Comparison of ENCODE assay signal across 15 mouse cellular contexts in the genomic region with DNA sequence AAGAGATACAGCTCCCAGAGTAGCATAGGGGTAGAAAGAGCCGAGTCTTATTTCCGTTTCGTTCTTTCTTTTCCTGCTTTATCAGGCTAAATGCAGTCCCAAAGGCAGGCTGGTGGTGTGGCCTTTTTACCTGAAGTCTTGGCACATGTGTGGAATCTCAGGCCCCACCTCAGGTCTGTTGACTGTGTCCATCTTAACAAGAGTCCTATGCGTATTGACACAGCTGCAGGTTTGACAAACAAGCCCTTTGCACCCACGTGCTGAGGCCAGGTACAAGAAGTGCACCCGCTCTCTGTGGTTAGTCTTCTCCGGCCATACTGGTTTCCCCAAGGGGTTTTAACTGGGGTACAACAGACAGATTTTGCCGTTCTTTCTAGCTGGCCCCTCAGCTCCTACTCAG.
A peak's percentile ranks its signal among the peaks of the same experiment; 100 is the strongest.
DNase-seq lines count a peak whose midpoint lies in the region; ATAC-seq and TF ChIP-seq lines count a peak whose summit lies in the region.
"Had no signal": no experiment of that assay in that cellular context is flagged by ENCODE, and none has a peak within 500 bp of the region (broad histone marks: within the 10 kb centered on the region; RNA-seq: fewer than 3 reads in every experiment).

No protein-coding gene starts in this region.

- DNase-seq in urinary bladder, postnatal 14 days (ENCODE audit: low spot score), result peak; percentile 41
- DNase-seq in urinary bladder, adult 2 months (ENCODE audit: low spot score), result no peak
- peak; percentile 57 for DNase-seq in lung, embryonic 14.5 days
- peak; percentile 55 to 78 for DNase-seq in lung, postnatal 4 days
- no peak for DNase-seq in heart, postnatal 10 days
- DNase-seq in urinary bladder, postnatal 25 days (ENCODE audit: low spot score), result no peak
- DNase-seq: adrenal gland, postnatal 25 days; cerebellum, adult 2 months; right cerebral cortex, adult 18-20 months had no signal

- no peak for TF ChIP-seq CTCF in lung, embryonic 14.5 days (IDR thresholded peaks at IDR 0.05; ENCODE audit: low read depth)

- H3K4me1 ChIP-seq in lung, embryonic 14.5 days (ENCODE audit: insufficient read depth), result peaks cover 4% of the 10 kb centered on the region
- H3K4me1 ChIP-seq: megakaryocyte, embryonic 14.5 days had no signal

- intact Hi-C loops in heart, postnatal 10 days (cut with DNase I), result no loop called here

- no peak overlapping the region for H3K4me2 ChIP-seq in lung, embryonic 14.5 days
- H3K4me2 ChIP-seq: limb, embryonic 13.5 days had no signal

- H3K9ac ChIP-seq in lung, embryonic 14.5 days, result no peak overlapping the region
- H3K9ac ChIP-seq: limb, embryonic 13.5 days had no signal

- peak overlapping the region; percentile 75 for H3K27ac ChIP-seq in lung, embryonic 14.5 days (ENCODE audit: low read depth)
- H3K27ac ChIP-seq: kidney, postnatal 0 days; limb, embryonic 13.5 days had no signal

- no peaks in the 10 kb centered on the region for H3K27me3 ChIP-seq in lung, embryonic 14.5 days (ENCODE audit: insufficient read depth, low read length)
- H3K27me3 ChIP-seq: limb, embryonic 13.5 days had no signal

- WGBS in lung, embryonic 14.5 days, result 67% methylated on average over 8 of the region's 8 CpGs

- no peaks in the 10 kb centered on the region for H3K36me3 ChIP-seq in lung, embryonic 14.5 days (ENCODE audit: insufficient read depth)
- H3K36me3 ChIP-seq: limb, embryonic 13.5 days had no signal

- peak; percentile 58; the same call in 1 of the 2 replicates for ATAC-seq in lung, embryonic 14.5 days (ENCODE audit: insufficient read depth)
- ATAC-seq in granulocyte monocyte progenitor cell, adult 5-6 weeks (replicated peaks; ENCODE audit: poor library complexity, severe bottlenecking), result no peak
- ATAC-seq: forebrain, embryonic 16.5 days had no signal

- H3K4me3 ChIP-seq in lung, embryonic 14.5 days (ENCODE audit: low read depth, low read length), result no peak overlapping the region
- H3K4me3 ChIP-seq: erythroblast, embryonic 14.5 days; limb, embryonic 13.5 days; megakaryocyte, embryonic 14.5 days had no signal

- H3K9me3 ChIP-seq in lung, embryonic 14.5 days (ENCODE audit: low read depth, low read length), result no peaks in the 10 kb centered on the region
- H3K9me3 ChIP-seq: limb, embryonic 13.5 days; megakaryocyte, embryonic 14.5 days had no signal

Comparison
In these comparisons a context has a peak if more than half of its experiments do, and no peak if none do; other contexts are left out.
1. DNase-seq: peak in urinary bladder, postnatal 14 days (single experiment), lung, embryonic 14.5 days (single experiment) and lung, postnatal 4 days (2 of 2); none in urinary bladder, adult 2 months (single experiment), heart, postnatal 10 days (0 of 2) and urinary bladder, postnatal 25 days (single experiment).